Mouse (Mus musculus) heart, embryonic 14.5 days (tissue): ENCODE data around the gene Daxx. TPM values are rescaled to one million over a fixed set of nuclear protein-coding genes. Genes with fewer than 3 reads are reported as not detected.
A peak's percentile ranks its signal among the peaks of the same experiment; 100 is the strongest.
"Not testable (repeated sequence)": the region's sequence is repeated elsewhere in the genome, so short reads cannot be mapped to it uniquely, and the experiment has no call there.

Experiments
- ATAC-seq: fragments of 200-750 bp; cut with Nextera tagmentation; 2 replicates; pipeline ENCODE4 v1.8.0; 2017; ENCODE audit warnings: low read depth, moderate TSS enrichment; ENCODE audit not compliant: insufficient number of reproducible peaks, insufficient read depth, low FRiP score
- H3K27ac ChIP-seq, 2 experiments: fragments of 200-500 bp in 1 of 2; fragments of 300-500 bp in 1 of 2; sonication (generic) in 1 of 2; replicated peaks in 1 of 2; 2 replicates each; pipeline ENCODE4 v1.5.1; 2012 to 2014; ENCODE audit warnings: low read depth in 2 of 2, low read length in 2 of 2, control low read depth in 1 of 2, mild to moderate bottlenecking in 1 of 2, mixed read lengths in 1 of 2; ENCODE audit not compliant: control insufficient read depth in 1 of 2, insufficient read depth in 1 of 2
- H3K27me3 ChIP-seq: fragments of 300-500 bp; sonication (generic); 2 replicates; pipeline ENCODE4 v1.6.1; 2014; ENCODE audit warnings: mild to moderate bottlenecking, low read length, control low read depth; ENCODE audit not compliant: control insufficient read depth, insufficient read depth
- H3K36me3 ChIP-seq: fragments of 300-500 bp; sonication (generic); 2 replicates; pipeline ENCODE4 v1.6.1; 2014; ENCODE audit warnings: mild to moderate bottlenecking, control low read depth, low read length, mixed read lengths; ENCODE audit not compliant: control insufficient read depth, insufficient read depth
- H3K4me1 ChIP-seq, 2 experiments: fragments of 200-500 bp in 1 of 2; fragments of 300-500 bp in 1 of 2; sonication (generic) in 1 of 2; 2 replicates each; pipeline ENCODE4 v1.6.1; 2012 to 2014; ENCODE audit warnings: low read length in 2 of 2, control low read depth in 1 of 2, mixed read lengths in 1 of 2; ENCODE audit not compliant: control insufficient read depth in 2 of 2, insufficient read depth in 2 of 2
- H3K4me2 ChIP-seq: fragments of 300-500 bp; sonication (generic); 2 replicates; pipeline ENCODE4 v1.6.1; 2014; ENCODE audit warnings: mild to moderate bottlenecking, low read length
- H3K4me3 ChIP-seq, 2 experiments: fragments of 200-500 bp in 1 of 2; fragments of 300-500 bp in 1 of 2; sonication (generic) in 1 of 2; 2 replicates each; pipeline ENCODE4 v1.5.1; 2012 to 2014; ENCODE audit warnings: low read length in 2 of 2, mild to moderate bottlenecking in 2 of 2, control low read depth in 1 of 2, low read depth in 1 of 2, moderate library complexity in 1 of 2; ENCODE audit not compliant: control insufficient read depth in 1 of 2, insufficient read depth in 1 of 2
- H3K9ac ChIP-seq: fragments of 300-500 bp; sonication (generic); 2 replicates; pipeline ENCODE4 v1.6.1; 2014; ENCODE audit warnings: mild to moderate bottlenecking, low read length
- H3K9me3 ChIP-seq: fragments of 300-500 bp; sonication (generic); 2 replicates; pipeline ENCODE4 v1.6.1; 2016; ENCODE audit warnings: low read length, control low read depth; ENCODE audit not compliant: control insufficient read depth
- WGBS: fragments of 180-500 bp; shearing (Covaris S2); extraction: QIAGEN DNeasy Blood & Tissue Kit; methylation state at CpG from one replicate; pipeline ENCODE4 v1.1.7; 2014; 5-methylcytosine and 5-hydroxymethylcytosine counted together
- polyA plus RNA-seq: library from polyadenylated mRNA; unstranded; fragments of >200 nt; fragmentation: Nextera tagmentation; extraction: Ambion mirVana; gene quantifications from 2 replicates; pipeline ENCODE4 v1.2.1, GENCODE M21; 2014

Gene Daxx
- polyA plus RNA-seq, 1 experiment from 2014 or later = 27.2 TPM

- not testable (repeated sequence) for ATAC-seq, H3K9me3 ChIP-seq, H3K27ac ChIP-seq, H3K4me1 ChIP-seq, H3K27me3 ChIP-seq, H3K9ac ChIP-seq
- Histone ChIP-seq H3K4me2 (peak overlapping the region; percentile 69), H3K4me3 (peak overlapping the region in 1 of 2 experiments; percentile 66; a peak in 1 of 4 replicates), H3K36me3 (peaks cover 27% of the 10 kb centered on the region)
These were observed 21.0 kb upstream of the Daxx start for GRCm38 (mm10) chr17:33888230-33888629.

GRCm38 (mm10) chr17:33889941-33890532 is 19.2 kb upstream of the Daxx start:
- not testable (repeated sequence) for H3K27me3 ChIP-seq, H3K4me1 ChIP-seq, H3K9me3 ChIP-seq
- Histone ChIP-seq H3K9ac (peak overlapping the region; percentile 79), H3K4me3 (peak overlapping the region; percentile 64 to 66), H3K4me2 (peak overlapping the region; percentile 69), H3K27ac (peak overlapping the region; percentile 51 to 59; a peak in 2 of 4 replicates), H3K36me3 (peaks cover 19% of the 10 kb centered on the region)
- ATAC-seq = peak; percentile 8; the same call in 1 of the 2 replicates
- under 1% methylated on average over 40 of the region's 44 CpGs for WGBS

DNA sequence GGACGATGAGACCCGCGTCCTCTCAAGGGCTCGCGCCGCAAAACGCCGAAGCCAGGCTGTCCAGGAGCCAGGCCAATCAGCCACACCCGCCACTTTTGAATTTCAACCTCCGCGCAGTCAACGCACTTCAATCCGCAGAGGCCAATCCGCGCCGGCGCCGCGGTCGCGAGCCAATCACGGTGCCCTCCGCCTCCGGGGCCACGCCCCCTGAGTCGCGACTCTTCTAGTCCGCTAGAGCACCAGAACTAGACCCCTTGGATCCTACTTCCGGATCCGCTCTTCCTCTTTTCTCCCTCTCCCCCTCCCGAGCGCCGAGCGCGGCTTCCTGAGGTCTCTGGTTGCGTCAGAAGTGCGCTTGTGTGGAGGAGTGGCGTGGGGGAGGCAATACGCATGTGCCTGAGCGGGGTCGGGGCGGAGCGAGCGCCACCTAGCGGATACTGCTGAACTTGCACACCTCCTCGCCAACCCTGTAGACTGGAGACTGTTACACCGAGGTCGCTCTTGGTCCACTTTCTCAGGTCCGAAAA is 18.6 kb upstream of the Daxx start, which contains the start of gene Kifc1:
Kifc1 (minus strand) TSS at position 129 of the 527 bp plus-strand sequence.
- Histone ChIP-seq H3K4me1 (peaks cover 0 to 2% of the 10 kb centered on the region in 2 experiments; a peak in 3 of 4 replicates), H3K9ac (peak within 1 kb of the TSS; percentile 79), H3K27ac (peak within 1 kb of the TSS; percentile 51 to 59; a peak in 2 of 4 replicates), H3K9me3 (no peaks in the 10 kb centered on the region), H3K36me3 (peaks cover 15% of the 10 kb centered on the region), H3K4me2 (peak within 1 kb of the TSS; percentile 69), H3K4me3 (peak within 1 kb of the TSS; percentile 64 to 66), H3K27me3 (no peaks in the 10 kb centered on the region)
- WGBS = under 1% methylated on average over 49 of the region's 49 CpGs
- peak; percentile 99 for ATAC-seq

GRCm38 (mm10) chr17:33891357-33891756 is 17.9 kb upstream of the Daxx start:
- no peak overlapping the region for H3K4me2 ChIP-seq
- no peaks in the 10 kb centered on the region for H3K27me3 ChIP-seq
- peaks cover 7% of the 10 kb centered on the region for H3K36me3 ChIP-seq
- ATAC-seq = no peak
- H3K27ac ChIP-seq = no peak overlapping the region
- H3K9ac ChIP-seq = no peak overlapping the region
- no peak overlapping the region for H3K4me3 ChIP-seq
- 55% methylated on average over 2 of the region's 2 CpGs for WGBS
- peaks cover 0 to 2% of the 10 kb centered on the region in 2 experiments; a peak in 3 of 4 replicates for H3K4me1 ChIP-seq
- H3K9me3 ChIP-seq = no peaks in the 10 kb centered on the region

DNA sequence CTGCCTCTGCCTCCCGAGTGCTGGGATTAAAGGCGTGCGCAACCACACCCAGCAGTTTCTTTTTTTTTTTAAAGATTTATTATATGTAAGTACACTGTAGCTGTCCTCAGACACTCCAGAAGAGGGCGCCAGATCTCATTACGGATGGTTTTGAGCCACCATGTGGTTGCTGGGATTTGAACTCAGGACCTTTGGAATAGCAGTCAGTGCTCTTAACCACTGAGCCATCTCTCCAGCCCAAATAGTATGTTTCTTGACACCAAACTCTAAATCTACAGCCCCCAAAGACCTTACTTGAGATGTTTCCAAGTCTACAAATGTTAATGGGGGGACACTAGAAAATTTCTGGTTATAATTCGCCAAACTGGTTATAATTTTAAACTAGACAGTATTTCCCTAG is 17.3 kb upstream of the Daxx start:
- 67% methylated on average over 6 of the region's 6 CpGs for WGBS
- ATAC-seq, H3K9me3 ChIP-seq, H3K4me1 ChIP-seq, H3K27ac ChIP-seq, H3K27me3 ChIP-seq, H3K36me3 ChIP-seq, H3K4me3 ChIP-seq, H3K4me2 ChIP-seq, H3K9ac ChIP-seq: not testable (repeated sequence)

- Histone ChIP-seq H3K27ac (no peak overlapping the region), H3K36me3 (no peaks in the 10 kb centered on the region), H3K4me1 (peaks cover 0 to 2% of the 10 kb centered on the region in 2 experiments; a peak in 3 of 4 replicates), H3K4me3 (no peak overlapping the region), H3K9ac (no peak overlapping the region), H3K9me3 (no peaks in the 10 kb centered on the region), H3K4me2 (no peak overlapping the region), H3K27me3 (no peaks in the 10 kb centered on the region)
- no peak for ATAC-seq
- 31% methylated on average over 7 of the region's 7 CpGs for WGBS
These were observed 16.8 kb upstream of the Daxx start for GRCm38 (mm10) chr17:33892429-33892828.

DNA sequence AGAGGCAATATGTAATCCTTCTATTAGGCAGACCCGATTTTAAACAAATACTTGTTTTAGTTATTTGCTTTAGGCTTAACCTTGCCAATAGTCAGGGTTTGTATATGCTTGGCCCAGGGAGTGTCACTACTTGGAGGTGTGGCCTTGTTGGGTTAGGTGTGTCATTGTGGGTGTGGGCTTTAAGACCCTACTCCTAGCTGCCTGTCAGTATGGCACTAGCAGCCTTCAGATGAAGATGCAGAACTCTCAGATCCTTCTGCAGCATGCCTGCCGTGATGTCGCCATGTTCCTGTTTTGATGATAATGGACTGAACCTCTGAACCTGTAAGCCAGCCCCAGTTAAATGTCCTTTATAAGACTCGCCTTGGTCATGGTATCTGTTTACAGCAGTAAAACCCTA is 16.2 kb upstream of the Daxx start:
- H3K27me3 ChIP-seq, H3K4me2 ChIP-seq, H3K9me3 ChIP-seq, H3K27ac ChIP-seq, H3K9ac ChIP-seq, ATAC-seq, H3K36me3 ChIP-seq, H3K4me1 ChIP-seq, H3K4me3 ChIP-seq: not testable (repeated sequence)
- 76% methylated on average over 4 of the region's 4 CpGs for WGBS
